Mouse (Mus musculus) CH12.LX (cell line): Measurements from ENCODE around the gene Cdk2ap2. TPM values are rescaled to one million over a fixed set of nuclear protein-coding genes. Genes with fewer than 3 reads are reported as not detected.

Source experiments
- DNase-seq: peaks from one replicate; pipeline ENCODE4 v3.0.0-alpha.2; 2013; ENCODE audit errors: extremely low read depth
- H3K27ac ChIP-seq: 2 replicates; pipeline ENCODE4 v1.5.1; 2012; ENCODE audit warnings: low read depth, mild to moderate bottlenecking, control low read depth, moderate library complexity; ENCODE audit not compliant: insufficient read depth
- H3K27me3 ChIP-seq: replicated peaks from 2 replicates; pipeline ENCODE3; 2012; ENCODE audit warnings: inconsistent platforms
- H3K36me3 ChIP-seq, 2 experiments: replicated peaks in 1 of 2; 2 replicates each; pipeline versions ENCODE3 to v1.6.1; 2012; ENCODE audit warnings: inconsistent platforms in 1 of 2, low read length in 1 of 2, mild to moderate bottlenecking in 1 of 2, mixed read lengths in 1 of 2, moderate library complexity in 1 of 2; ENCODE audit not compliant: control insufficient read depth in 1 of 2, insufficient read depth in 1 of 2
- H3K4me1 ChIP-seq, 2 experiments: 2 replicates each; pipeline ENCODE4 v1.6.1; 2012; ENCODE audit warnings: inconsistent platforms in 1 of 2, moderate library complexity in 1 of 2; ENCODE audit not compliant: insufficient read depth in 2 of 2, control insufficient read depth in 1 of 2
- H3K4me2 ChIP-seq: 2 replicates; pipeline ENCODE4 v1.6.1; 2012; ENCODE audit warnings: low read depth, mild to moderate bottlenecking, control low read depth; ENCODE audit not compliant: poor library complexity, insufficient read depth, severe bottlenecking
- H3K4me3 ChIP-seq, 3 experiments: fragments of 150-350 bp in 1 of 3; sonication (generic) in 1 of 3; replicated peaks in 1 of 3; 2 replicates each; pipeline versions ENCODE3 to v1.5.1; 2011 to 2012; ENCODE audit warnings: low read depth in 2 of 3, low read length in 2 of 3, mild to moderate bottlenecking in 2 of 3, moderate library complexity in 2 of 3, control low read depth in 1 of 3, improper control_type of control experiment in 1 of 3, inconsistent platforms in 1 of 3, mixed read lengths in 1 of 3; ENCODE audit not compliant: poor library complexity in 1 of 3
- H3K79me2 ChIP-seq: replicated peaks from 2 replicates; pipeline ENCODE4 v1.6.1; 2012; ENCODE audit warnings: mild to moderate bottlenecking, moderate library complexity; ENCODE audit not compliant: control insufficient read depth, poor library complexity, insufficient read depth, severe bottlenecking; ENCODE audit errors: extremely low read depth
- H3K9ac ChIP-seq: 2 replicates; pipeline ENCODE4 v1.6.1; 2012; ENCODE audit warnings: low read depth, mild to moderate bottlenecking, control low read depth, moderate library complexity; ENCODE audit not compliant: insufficient read depth
- H3K9me3 ChIP-seq: replicated peaks from 2 replicates; pipeline ENCODE3; 2012; ENCODE audit warnings: low read length, inconsistent platforms, mixed read lengths
- CHD1 ChIP-seq: IDR thresholded peaks from 2 replicates; pipeline ENCODE4 v1.6.1; 2012; ENCODE audit warnings: low read depth, low read length, improper control_type of control experiment, inconsistent platforms
- E2F4 ChIP-seq: IDR thresholded peaks from 2 replicates; pipeline ENCODE4 v1.6.1; 2011; ENCODE audit warnings: low read depth, low read length, improper control_type of control experiment; ENCODE audit not compliant: insufficient replicate concordance
- EP300 ChIP-seq: IDR thresholded peaks from 2 replicates; pipeline ENCODE4 v1.6.1; 2011; ENCODE audit warnings: low read length, improper control_type of control experiment
- HCFC1 ChIP-seq: IDR thresholded peaks from 2 replicates; pipeline ENCODE4 v1.6.1; 2012; ENCODE audit warnings: low read depth, mild to moderate bottlenecking, inconsistent platforms, low read length, improper control_type of control experiment
- KAT2A ChIP-seq: IDR thresholded peaks from 2 replicates; pipeline ENCODE4 v1.6.1; 2012; ENCODE audit warnings: low read length, improper control_type of control experiment, inconsistent platforms; ENCODE audit not compliant: insufficient replicate concordance
- MAZ ChIP-seq: IDR thresholded peaks from 2 replicates; pipeline ENCODE4 v1.6.1; 2012; ENCODE audit warnings: low read depth, mild to moderate bottlenecking, inconsistent platforms, low read length, improper control_type of control experiment, moderate library complexity
- MXI1 ChIP-seq: IDR thresholded peaks from 2 replicates; pipeline ENCODE4 v1.6.1; 2011; ENCODE audit warnings: mild to moderate bottlenecking, low read depth, low read length, improper control_type of control experiment
- NRF1 ChIP-seq: IDR thresholded peaks from 2 replicates; pipeline ENCODE4 v1.6.1; 2014; ENCODE audit warnings: low read depth, mild to moderate bottlenecking, inconsistent platforms, low read length, improper control_type of control experiment, moderate library complexity
- POLR2AphosphoS2 ChIP-seq: IDR thresholded peaks from 2 replicates; pipeline ENCODE4 v1.6.1; 2011; ENCODE audit warnings: low read depth, low read length, improper control_type of control experiment
- RAD21 ChIP-seq: IDR thresholded peaks from 2 replicates; pipeline ENCODE4 v1.6.1; 2011; ENCODE audit warnings: low read depth, mild to moderate bottlenecking, low read length, improper control_type of control experiment, moderate library complexity
- TCF12 ChIP-seq: IDR thresholded peaks from 2 replicates; pipeline ENCODE4 v1.6.1; 2014; ENCODE audit warnings: low read depth, mild to moderate bottlenecking, inconsistent platforms, low read length, improper control_type of control experiment
- UBTF ChIP-seq: IDR thresholded peaks from 2 replicates; pipeline ENCODE4 v1.6.1; 2012; ENCODE audit warnings: low read depth, mild to moderate bottlenecking, inconsistent platforms, low read length, improper control_type of control experiment, moderate library complexity
- USF2 ChIP-seq: conservative IDR thresholded peaks from 2 replicates; pipeline ENCODE4 v1.6.1; 2011; ENCODE audit warnings: low read depth, low read length, improper control_type of control experiment
- ZC3H11A ChIP-seq: IDR thresholded peaks from 2 replicates; pipeline ENCODE4 v1.6.1; 2012; ENCODE audit warnings: low read depth, mild to moderate bottlenecking, inconsistent platforms, low read length, improper control_type of control experiment
- ZKSCAN1 ChIP-seq: IDR thresholded peaks from 2 replicates; pipeline ENCODE4 v1.6.1; 2012; ENCODE audit warnings: low read depth, inconsistent platforms, low read length, improper control_type of control experiment, borderline replicate concordance
- ZMIZ1 ChIP-seq: IDR thresholded peaks from 2 replicates; pipeline ENCODE4 v1.6.1; 2012; ENCODE audit warnings: low read depth, mild to moderate bottlenecking, inconsistent platforms, low read length, improper control_type of control experiment
- dilution Hi-C: fragments of 300-500 bp; cut with MboI; formaldehyde crosslinking; loops from 2 replicates; pipeline ENCODE4 v1.14.3; 2020; ENCODE audit warnings: low sequenced_read_pairs; ENCODE audit not compliant: extremely low pct_unique_long_range_greater_than_20kb, extremely low pct_ligation_motif_present
- in situ Hi-C: fragments of 300-500 bp; cut with MboI; formaldehyde crosslinking; loops from 3 replicates; pipeline ENCODE4 v1.14.3; 2019; ENCODE audit warnings: low sequenced_read_pairs, low pct_ligation_motif_present, low pct_unique_long_range_greater_than_20kb, mixed read lengths
- polyA plus RNA-seq: library from polyadenylated mRNA; unstranded; fragments of >175 nt; gene quantifications from 2 replicates; pipeline ENCODE4 v1.2.1, GENCODE M21; 2012; ENCODE audit warnings: low read depth; ENCODE audit not compliant: insufficient read length
- total RNA-seq, 2 experiments: library from RNA; depleted of rRNA; stranded (reverse); fragments of 300-350 nt in 1 of 2; fragments of >200 nt in 1 of 2; gene quantifications; 2 replicates each; pipeline ENCODE4 v1.2.3; 2012 to 2014

The Cdk2ap2 gene
- total and polyA plus RNA-seq, 3 experiments = 63.4 to 69.5 (median 67.1) TPM

DNA sequence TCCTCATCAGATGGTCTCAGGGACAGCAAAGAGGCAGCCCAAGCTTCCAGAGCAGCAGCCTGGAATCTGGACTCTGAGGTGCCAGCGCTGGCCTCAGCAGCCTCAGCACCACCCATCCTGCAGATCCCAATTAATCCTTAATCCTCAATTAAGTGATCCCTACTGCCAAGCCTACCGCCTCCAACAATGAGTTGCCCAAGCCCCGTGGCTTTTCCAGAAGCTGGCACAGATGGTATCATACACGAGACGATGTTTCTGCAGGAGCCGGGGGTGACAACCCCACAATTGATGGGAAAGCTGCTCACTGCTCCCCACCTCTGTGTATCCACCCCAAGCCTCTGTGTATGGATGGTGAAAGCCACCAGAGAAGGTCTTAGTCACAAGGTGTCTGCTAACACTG, 7.9 kb upstream of the Cdk2ap2 start:
- H3K27me3 ChIP-seq = peaks cover 40% of the 10 kb centered on the region

DNA sequence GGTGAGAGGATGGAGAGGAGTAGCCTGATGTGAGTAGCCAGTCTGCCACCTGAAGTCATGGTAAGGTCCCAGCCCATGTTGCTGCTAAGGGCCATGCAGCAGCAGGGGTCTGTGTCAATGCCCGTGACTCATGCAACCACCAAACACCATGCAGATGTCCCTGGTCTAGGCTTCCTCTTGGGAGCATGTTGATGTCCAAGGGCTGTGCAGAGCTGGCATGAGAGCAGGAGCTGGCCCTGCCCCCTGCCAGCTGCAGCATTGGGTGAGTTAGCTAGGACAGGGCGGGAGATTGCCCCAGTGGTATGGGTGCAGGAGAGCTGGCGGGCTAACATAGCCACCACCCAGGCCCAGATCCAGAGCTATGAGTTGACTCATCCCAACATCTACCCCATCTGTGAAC, 6.5 kb upstream of the Cdk2ap2 start:
- Histone ChIP-seq H3K9me3 (no peaks in the 10 kb centered on the region), H3K79me2 (no peaks in the 10 kb centered on the region), H3K36me3 (no peaks in the 10 kb centered on the region), H3K27me3 (peaks cover 29% of the 10 kb centered on the region), H3K4me3 (no peak overlapping the region), H3K4me2 (no peak overlapping the region)
- in situ Hi-C loops = no loop called here
- no peak for TF ChIP-seq ZC3H11A
- no peak for TF ChIP-seq UBTF
- TF ChIP-seq ZMIZ1 = no peak
- no peak for TF ChIP-seq HCFC1
- TF ChIP-seq NRF1 = no peak
- no peak for TF ChIP-seq RAD21
- TF ChIP-seq EP300 = no peak
- TF ChIP-seq ZKSCAN1 = no peak
- no peak for TF ChIP-seq TCF12
- TF ChIP-seq, all 38 proteins: peak for 0
- Histone ChIP-seq H3K27ac (no peak overlapping the region), H3K4me1 (no peaks in the 10 kb centered on the region), H3K9ac (no peak overlapping the region)
- dilution Hi-C loops = no loop called here
- no peak for DNase-seq

More for the DNA sequence above, 7.9 kb upstream of the Cdk2ap2 start:
- Histone ChIP-seq H3K4me2 (no peak overlapping the region), H3K79me2 (no peaks in the 10 kb centered on the region), H3K36me3 (no peaks in the 10 kb centered on the region), H3K27ac (no peak overlapping the region), H3K9me3 (no peaks in the 10 kb centered on the region), H3K4me3 (no peak overlapping the region), H3K9ac (no peak overlapping the region), H3K4me1 (no peaks in the 10 kb centered on the region)
- dilution Hi-C loops (no loop called here), in situ Hi-C loops (loop anchor here (5.0 kb wide), 2 partner anchors 37 to 72 kb away; no protein-coding TSS in a partner anchor)
- TF ChIP-seq MXI1 (no peak), E2F4 (no peak), KAT2A (no peak), USF2 (no peak), MAZ (no peak), POLR2AphosphoS2 (no peak), CHD1 (no peak)
- no peak for DNase-seq
